Mouse (Mus musculus) ES-Bruce4 (cell line): Measurements from ENCODE around the gene Bdh2.

ENCODE experiments used
- CTCF ChIP-seq: IDR thresholded peaks from one replicate; pipeline ENCODE4 v1.8.1; 2011; ENCODE audit warnings: low read depth, low read length
- EP300 ChIP-seq: IDR thresholded peaks from 2 replicates; pipeline ENCODE4 v1.6.1; 2011; ENCODE audit warnings: low read depth, low read length; ENCODE audit not compliant: insufficient read depth
- POLR2A ChIP-seq: IDR thresholded peaks from one replicate; pipeline ENCODE4 v1.8.1; 2011; ENCODE audit warnings: low read length; ENCODE audit not compliant: insufficient read depth

DNA sequence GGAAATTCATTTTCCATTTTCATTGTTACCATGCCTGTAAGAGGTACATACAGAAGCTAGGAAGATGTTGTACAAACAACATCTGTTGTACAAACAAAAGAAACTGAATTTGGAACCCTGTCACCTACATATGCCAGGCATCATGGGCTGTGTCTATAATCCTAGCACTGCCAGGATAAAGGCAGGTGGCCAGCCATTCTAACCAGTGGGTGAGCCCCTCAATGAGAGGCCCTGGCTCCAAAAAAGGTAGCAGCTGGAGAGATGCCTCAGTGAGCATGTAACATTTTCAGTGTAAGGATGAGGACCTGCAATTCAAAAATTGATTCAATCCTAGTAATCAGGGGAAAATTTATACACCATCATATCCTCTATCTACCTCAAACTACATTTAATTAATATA is 68.0 kb downstream of the Bdh2 start:
- no peak for TF ChIP-seq EP300
- TF ChIP-seq CTCF, result no peak
- no peak for TF ChIP-seq POLR2A
